Mouse (Mus musculus) limb, embryonic 11.5 days (tissue): ENCODE measurements around the gene Pin4. TPM values are rescaled to one million over a fixed set of nuclear protein-coding genes. Genes with fewer than 3 reads are reported as not detected.
"Not testable (repeated sequence)": the region's sequence is repeated elsewhere in the genome, so short reads cannot be mapped to it uniquely, and the experiment has no call there.

Source experiments
- ATAC-seq: fragments of 200-750 bp; cut with Nextera tagmentation; 2 replicates; pipeline ENCODE4 v1.8.0; 2017; ENCODE audit warnings: low read depth; ENCODE audit not compliant: insufficient number of reproducible peaks, low FRiP score, low TSS enrichment
- DNase-seq: peaks from one replicate; pipeline ENCODE4 v3.0.0-alpha.2; 2015; ENCODE audit warnings: low spot score
- H3K27ac ChIP-seq: fragments of 300-500 bp; sonication (generic); replicated peaks from 2 replicates; pipeline ENCODE4 v1.5.1; 2014; ENCODE audit warnings: low read depth, mild to moderate bottlenecking, low read length
- H3K27me3 ChIP-seq: fragments of 300-500 bp; sonication (generic); 2 replicates; pipeline ENCODE4 v1.6.1; 2014; ENCODE audit warnings: mild to moderate bottlenecking, low read length, mixed read lengths; ENCODE audit not compliant: control insufficient read depth, insufficient read depth
- H3K36me3 ChIP-seq: fragments of 300-500 bp; sonication (generic); 2 replicates; pipeline ENCODE4 v1.6.1; 2014; ENCODE audit warnings: mild to moderate bottlenecking, low read length, moderate library complexity, mixed read lengths; ENCODE audit not compliant: control insufficient read depth, insufficient read depth
- H3K4me1 ChIP-seq: fragments of 300-500 bp; sonication (generic); 2 replicates; pipeline ENCODE4 v1.6.1; 2014; ENCODE audit warnings: low read length, mixed read lengths; ENCODE audit not compliant: control insufficient read depth, insufficient read depth
- H3K4me2 ChIP-seq: fragments of 300-500 bp; sonication (generic); 2 replicates; pipeline ENCODE4 v1.6.1; 2014; ENCODE audit warnings: low read depth, mild to moderate bottlenecking, moderate library complexity; ENCODE audit not compliant: severe bottlenecking
- H3K4me3 ChIP-seq: fragments of 300-500 bp; sonication (generic); 2 replicates; pipeline ENCODE4 v1.5.1; 2014; ENCODE audit warnings: low read depth, low read length
- H3K9ac ChIP-seq: fragments of 300-500 bp; sonication (generic); 2 replicates; pipeline ENCODE4 v1.6.1; 2014; ENCODE audit warnings: mild to moderate bottlenecking, low read length
- H3K9me3 ChIP-seq: fragments of 300-500 bp; sonication (generic); 2 replicates; pipeline ENCODE4 v1.6.1; 2016; ENCODE audit warnings: low read length; ENCODE audit not compliant: control insufficient read depth
- WGBS: fragments of 180-500 bp; shearing (Covaris S2); extraction: QIAGEN DNeasy Blood & Tissue Kit; methylation state at CpG from one replicate; pipeline ENCODE4 v1.1.7; 2014; 5-methylcytosine and 5-hydroxymethylcytosine counted together
- polyA plus RNA-seq: library from polyadenylated mRNA; unstranded; fragments of >200 nt; fragmentation: Nextera tagmentation; extraction: Ambion mirVana; gene quantifications from 2 replicates; pipeline ENCODE4 v1.2.1, GENCODE M21; 2014

Pin4 gene
- polyA plus RNA-seq, 1 experiment from 2014 or later: 82.4 TPM

DNA sequence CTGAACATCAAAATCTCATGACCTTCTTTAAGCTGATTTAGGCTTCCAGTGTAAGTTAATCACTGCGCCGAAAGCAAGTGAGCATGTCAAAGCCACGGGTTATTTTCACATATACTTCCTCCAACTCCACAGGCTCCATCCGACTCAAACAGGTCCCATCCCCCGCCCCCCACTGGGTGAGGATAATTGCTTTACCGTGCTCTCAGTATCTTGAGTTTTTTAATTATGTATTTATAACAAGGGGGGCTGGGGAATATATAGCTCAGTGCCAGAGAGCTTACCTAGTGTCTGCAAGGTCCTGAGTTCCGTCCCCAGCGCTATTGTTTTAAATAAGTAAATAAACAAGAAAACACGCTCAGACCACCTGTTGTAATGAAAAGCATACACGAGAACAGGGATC is 38.2 kb upstream of the Pin4 start:
- 64% methylated on average over 10 of the region's 10 CpGs for WGBS
- Histone ChIP-seq H3K36me3 (no peaks in the 10 kb centered on the region), H3K27me3 (0 out of 2 replicates have a peak, but pooled peaks cover 3% of the 10 kb centered on the region), H3K4me1 (peaks cover 5% of the 10 kb centered on the region), H3K9me3 (no peaks in the 10 kb centered on the region), H3K27ac (peak overlapping the region; percentile 42; the same call in 1 of the 2 replicates), H3K4me3 (no peak overlapping the region), H3K9ac (no peak overlapping the region), H3K4me2 (no peak overlapping the region)
- no peak for ATAC-seq
- no peak for DNase-seq

GRCm38 (mm10) chrX:102081573-102082279 is 37.5 kb upstream of the Pin4 start:
- Histone ChIP-seq H3K27ac (peak overlapping the region; percentile 71), H3K9ac (no peak overlapping the region), H3K36me3 (no peaks in the 10 kb centered on the region), H3K4me1 (peaks cover 5% of the 10 kb centered on the region), H3K27me3 (0 out of 2 replicates have a peak, but pooled peaks cover 3% of the 10 kb centered on the region), H3K4me3 (no peak overlapping the region), H3K4me2 (peak overlapping the region; percentile 12; the same call in 1 of the 2 replicates), H3K9me3 (no peaks in the 10 kb centered on the region)
- 46% methylated on average over 7 of the region's 7 CpGs for WGBS
- peak; percentile 55 for DNase-seq
- ATAC-seq: peak; percentile 81

DNA sequence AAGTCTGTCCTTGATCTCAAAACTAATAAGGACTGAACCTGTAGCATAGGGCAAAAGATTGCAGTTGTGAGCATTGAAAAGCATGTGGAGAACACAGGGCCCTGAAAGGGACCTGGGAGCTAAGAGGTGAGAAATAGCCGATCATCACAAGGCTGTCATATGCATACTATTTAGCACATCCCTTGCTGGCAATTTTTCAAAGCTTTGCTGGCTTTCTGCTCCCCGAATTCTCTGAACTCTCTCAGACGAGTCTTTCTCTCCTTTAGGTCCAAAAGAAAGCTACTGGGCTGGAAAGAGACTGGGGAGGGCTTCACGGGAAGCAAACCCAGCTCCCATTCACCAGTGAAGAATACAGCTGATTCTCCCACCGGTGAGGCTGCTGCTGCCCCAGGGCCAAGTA is 36.9 kb upstream of the Pin4 start:
- no peaks in the 10 kb centered on the region for H3K36me3 ChIP-seq
- H3K9ac ChIP-seq: no peak overlapping the region
- 56% methylated on average over 5 of the region's 5 CpGs for WGBS
- no peak for DNase-seq
- 0 out of 2 replicates have a peak, but pooled peaks cover 3% of the 10 kb centered on the region for H3K27me3 ChIP-seq
- H3K4me2 ChIP-seq: no peak overlapping the region; the same call in 1 of the 2 replicates
- peaks cover 5% of the 10 kb centered on the region for H3K4me1 ChIP-seq
- no peaks in the 10 kb centered on the region for H3K9me3 ChIP-seq
- H3K4me3 ChIP-seq: no peak overlapping the region
- ATAC-seq: no peak
- H3K27ac ChIP-seq: peak overlapping the region; percentile 71

GRCm38 (mm10) chrX:102085798-102086443 is 33.3 kb upstream of the Pin4 start:
- ATAC-seq: no peak
- no peak overlapping the region for H3K9ac ChIP-seq

DNA sequence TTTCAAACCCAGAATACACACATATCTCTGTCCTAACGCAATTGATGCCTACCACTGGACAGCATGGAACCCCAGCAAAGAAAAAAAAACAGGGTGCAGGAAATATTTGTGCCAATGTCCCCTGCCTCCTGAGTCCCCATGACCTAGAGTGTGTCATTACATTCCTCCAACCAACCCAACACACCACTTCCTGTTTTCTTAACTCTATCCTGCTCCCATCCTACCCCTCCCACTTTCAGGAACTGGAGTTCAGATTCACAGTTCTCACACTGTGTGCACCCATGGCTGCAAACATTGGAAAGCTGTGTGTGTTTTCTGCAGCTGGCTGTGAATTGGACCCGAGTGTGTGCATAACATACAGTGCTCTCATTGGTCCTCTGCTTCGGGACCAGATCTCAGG is 28.6 kb upstream of the Pin4 start:
- Histone ChIP-seq H3K27me3 (0 out of 2 replicates have a peak, but pooled peaks cover 3% of the 10 kb centered on the region), H3K4me1 (no peaks in the 10 kb centered on the region), H3K27ac (no peak overlapping the region), H3K4me2 (no peak overlapping the region), H3K9me3 (no peaks in the 10 kb centered on the region), H3K4me3 (no peak overlapping the region), H3K36me3 (no peaks in the 10 kb centered on the region), H3K9ac (no peak overlapping the region)
- DNase-seq: no peak
- ATAC-seq: no peak
- WGBS: 72% methylated on average over 3 of the region's 3 CpGs

More at GRCm38 (mm10) chrX:102085798-102086443, 33.3 kb upstream of the Pin4 start:
- no peak overlapping the region for H3K4me3 ChIP-seq
- 91% methylated on average over 8 of the region's 8 CpGs for WGBS
- H3K27me3 ChIP-seq: 0 out of 2 replicates have a peak, but pooled peaks cover 7% of the 10 kb centered on the region
- H3K4me1 ChIP-seq: peaks cover 5% of the 10 kb centered on the region
- H3K4me2 ChIP-seq: no peak overlapping the region
- no peaks in the 10 kb centered on the region for H3K36me3 ChIP-seq
- DNase-seq: no peak
- H3K9me3 ChIP-seq: no peaks in the 10 kb centered on the region
- H3K27ac ChIP-seq: no peak overlapping the region

DNA sequence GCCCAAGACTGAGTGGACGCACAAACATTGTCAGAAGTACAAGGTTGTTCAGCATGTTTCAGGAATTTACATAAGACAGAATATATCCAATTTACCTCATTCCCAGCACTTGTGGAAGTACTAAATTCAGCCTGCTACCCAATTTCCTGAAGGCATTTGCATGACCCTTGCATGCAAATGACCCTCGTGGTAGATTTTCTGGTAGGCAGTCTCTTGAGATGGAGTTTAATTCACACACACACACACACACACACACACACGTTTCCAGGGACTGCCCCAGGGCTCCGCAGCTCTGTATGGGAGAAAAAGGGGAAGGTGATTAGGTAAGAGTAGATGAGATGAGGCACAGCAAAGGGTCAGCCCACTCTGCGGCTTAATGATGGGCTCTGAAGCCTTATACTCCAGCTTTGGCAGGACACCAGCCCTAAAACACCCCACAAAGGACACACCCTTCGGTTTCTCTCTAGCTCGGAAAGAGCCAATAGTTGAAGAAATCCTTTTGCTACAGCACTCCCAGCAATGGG is 24.8 kb upstream of the Pin4 start:
- no peaks in the 10 kb centered on the region for H3K27me3 ChIP-seq
- H3K4me2 ChIP-seq: no peak overlapping the region
- no peak for ATAC-seq
- no peaks in the 10 kb centered on the region for H3K4me1 ChIP-seq
- DNase-seq: no peak
- 86% methylated on average over 7 of the region's 7 CpGs for WGBS
- H3K4me3 ChIP-seq: no peak overlapping the region
- H3K9ac ChIP-seq: no peak overlapping the region
- no peaks in the 10 kb centered on the region for H3K9me3 ChIP-seq
- H3K27ac ChIP-seq: no peak overlapping the region
- H3K36me3 ChIP-seq: no peaks in the 10 kb centered on the region

GRCm38 (mm10) chrX:102101886-102102285 is 17.4 kb upstream of the Pin4 start:
- Histone ChIP-seq H3K4me1 (no peaks in the 10 kb centered on the region), H3K4me2 (no peak overlapping the region), H3K36me3 (no peaks in the 10 kb centered on the region), H3K9me3 (no peaks in the 10 kb centered on the region), H3K27me3 (peaks cover 2% of the 10 kb centered on the region; the same call in 1 of the 2 replicates), H3K27ac (no peak overlapping the region), H3K4me3 (no peak overlapping the region), H3K9ac (no peak overlapping the region)
- no peak for ATAC-seq
- no peak for DNase-seq
- WGBS: 66% methylated on average over 7 of the region's 7 CpGs

- not testable (repeated sequence) for H3K9me3 ChIP-seq, H3K36me3 ChIP-seq, H3K27me3 ChIP-seq, H3K27ac ChIP-seq, H3K4me1 ChIP-seq, H3K4me3 ChIP-seq, H3K4me2 ChIP-seq, ATAC-seq, H3K9ac ChIP-seq, DNase-seq
- WGBS: 73% methylated on average over 2 of the region's 2 CpGs
Observed at GRCm38 (mm10) chrX:102103830-102104229, 15.4 kb upstream of the Pin4 start.
